Mouse (Mus musculus) cortical plate, adult 2 months (tissue): Measurements from ENCODE around the gene Kif6. TPM values are rescaled to one million over a fixed set of nuclear protein-coding genes. Genes with fewer than 3 reads are reported as not detected.

Experiments used
- H3K27ac ChIP-seq: fragments of 200-500 bp; 2 replicates; pipeline ENCODE4 v1.5.1; 2012; ENCODE audit warnings: low read length, control low read depth, inconsistent platforms; ENCODE audit not compliant: insufficient read depth
- H3K4me1 ChIP-seq: fragments of 200-500 bp; 2 replicates; pipeline ENCODE4 v1.6.1; 2011; ENCODE audit warnings: low read length; ENCODE audit not compliant: control insufficient read depth, insufficient read depth
- H3K4me3 ChIP-seq: fragments of 200-500 bp; 2 replicates; pipeline ENCODE4 v1.5.1; 2011; ENCODE audit warnings: mild to moderate bottlenecking, low read length, control low read depth; ENCODE audit not compliant: insufficient read depth
- CTCF ChIP-seq: fragments of 200-500 bp; IDR thresholded peaks from 2 replicates; pipeline ENCODE4 v1.5.1; 2011; ENCODE audit warnings: mild to moderate bottlenecking, control low read depth, low read length; ENCODE audit not compliant: insufficient read depth; ENCODE audit errors: extremely low read depth
- POLR2A ChIP-seq: fragments of 200-500 bp; IDR thresholded peaks from 2 replicates; pipeline ENCODE4 v1.6.1; 2011; ENCODE audit warnings: mild to moderate bottlenecking, low read length, control low read depth; ENCODE audit not compliant: insufficient read depth; ENCODE audit errors: extremely low read depth
- polyA plus RNA-seq: library from polyadenylated mRNA; depleted of rRNA; stranded (reverse); fragments of >200 nt; gene quantifications from 2 replicates; pipeline ENCODE4 v1.2.3, GENCODE M21; 2012

The Kif6 gene
- polyA plus RNA-seq, 1 experiment = 1.9 TPM

GRCm38 (mm10) chr17:49729856-49730255 is 114.9 kb downstream of the Kif6 start:
- Histone ChIP-seq H3K27ac (no peak overlapping the region), H3K4me1 (no peaks in the 10 kb centered on the region), H3K4me3 (no peak overlapping the region)
- TF ChIP-seq POLR2A (no peak), CTCF (no peak)

DNA sequence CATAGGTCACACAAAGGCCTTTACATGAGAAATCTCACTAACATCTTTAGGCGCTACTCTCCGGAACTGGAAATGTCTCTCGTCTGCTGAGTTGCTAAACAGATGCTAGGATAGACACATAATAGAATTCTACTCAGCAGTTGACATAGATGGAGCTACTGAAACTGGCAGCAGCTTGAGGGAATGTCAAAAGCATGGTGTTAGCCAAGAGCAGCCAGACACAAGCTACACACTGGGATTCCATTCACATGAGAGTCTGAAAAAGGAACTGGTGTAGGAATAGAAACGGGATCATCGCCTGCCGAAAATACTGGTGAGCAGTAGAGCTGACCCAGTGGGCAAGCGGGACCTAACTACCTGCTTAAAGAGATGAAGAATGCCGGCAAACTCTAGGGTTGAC is 117.8 kb downstream of the Kif6 start:
- no peaks in the 10 kb centered on the region for H3K4me1 ChIP-seq
- TF ChIP-seq CTCF (no peak), POLR2A (no peak)
- H3K27ac ChIP-seq = no peak overlapping the region
- H3K4me3 ChIP-seq = no peak overlapping the region

DNA sequence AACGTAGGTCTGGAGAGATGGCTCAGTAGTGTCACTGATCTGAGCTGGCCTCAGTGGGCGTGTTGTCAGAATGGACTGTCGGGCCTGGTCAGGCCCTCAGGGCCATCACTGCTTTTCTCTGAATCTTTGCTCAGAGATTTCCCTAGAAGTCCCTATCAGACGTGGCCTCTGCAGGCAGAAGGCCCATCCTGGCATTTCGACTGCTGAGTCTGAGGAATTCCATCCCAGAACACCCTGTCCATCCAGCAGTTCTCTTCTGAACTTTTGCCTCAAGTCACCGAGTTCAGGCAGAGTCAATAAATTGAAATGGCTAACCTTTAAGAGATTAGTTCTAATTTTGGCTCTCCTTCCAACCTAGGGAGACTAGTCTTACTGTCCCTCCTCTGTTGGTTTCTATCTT is 119.1 kb downstream of the Kif6 start:
- no peak overlapping the region for H3K4me3 ChIP-seq
- no peaks in the 10 kb centered on the region for H3K4me1 ChIP-seq
- H3K27ac ChIP-seq = no peak overlapping the region
- TF ChIP-seq POLR2A (no peak), CTCF (no peak)

DNA sequence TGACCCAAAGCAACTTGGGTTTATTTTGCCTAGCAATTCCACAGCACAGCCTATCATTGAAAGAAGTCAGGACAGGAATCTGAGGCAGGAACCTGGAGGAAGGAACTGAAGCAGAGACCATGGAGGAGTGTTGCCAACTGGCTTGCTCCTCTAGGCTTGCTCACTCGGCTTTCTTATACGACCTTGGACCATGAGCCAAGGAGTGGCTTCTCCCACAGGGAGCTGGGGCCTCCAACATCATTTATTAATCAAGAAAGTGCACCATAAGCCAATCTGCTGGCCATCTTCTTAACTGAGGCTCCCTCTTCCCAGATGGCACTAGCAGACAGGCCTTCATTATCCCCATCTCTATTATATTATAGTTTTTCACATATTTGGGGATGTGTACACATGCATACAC is 119.8 kb downstream of the Kif6 start:
- TF ChIP-seq CTCF (no peak), POLR2A (no peak)
- Histone ChIP-seq H3K27ac (no peak overlapping the region), H3K4me1 (no peaks in the 10 kb centered on the region), H3K4me3 (no peak overlapping the region)

- TF ChIP-seq POLR2A (no peak), CTCF (no peak)
- Histone ChIP-seq H3K4me3 (no peak overlapping the region), H3K27ac (no peak overlapping the region), H3K4me1 (no peaks in the 10 kb centered on the region)
These were observed 121.4 kb downstream of the Kif6 start for GRCm38 (mm10) chr17:49736364-49736763.

GRCm38 (mm10) chr17:49737217-49737774 is 122.4 kb downstream of the Kif6 start:
- TF ChIP-seq POLR2A (no peak), CTCF (no peak)
- Histone ChIP-seq H3K27ac (no peak overlapping the region), H3K4me3 (no peak overlapping the region), H3K4me1 (no peaks in the 10 kb centered on the region)

GRCm38 (mm10) chr17:49738351-49738750 is 123.4 kb downstream of the Kif6 start:
- Histone ChIP-seq H3K27ac (no peak overlapping the region), H3K4me1 (no peaks in the 10 kb centered on the region), H3K4me3 (no peak overlapping the region)
- no peak for TF ChIP-seq CTCF

DNA sequence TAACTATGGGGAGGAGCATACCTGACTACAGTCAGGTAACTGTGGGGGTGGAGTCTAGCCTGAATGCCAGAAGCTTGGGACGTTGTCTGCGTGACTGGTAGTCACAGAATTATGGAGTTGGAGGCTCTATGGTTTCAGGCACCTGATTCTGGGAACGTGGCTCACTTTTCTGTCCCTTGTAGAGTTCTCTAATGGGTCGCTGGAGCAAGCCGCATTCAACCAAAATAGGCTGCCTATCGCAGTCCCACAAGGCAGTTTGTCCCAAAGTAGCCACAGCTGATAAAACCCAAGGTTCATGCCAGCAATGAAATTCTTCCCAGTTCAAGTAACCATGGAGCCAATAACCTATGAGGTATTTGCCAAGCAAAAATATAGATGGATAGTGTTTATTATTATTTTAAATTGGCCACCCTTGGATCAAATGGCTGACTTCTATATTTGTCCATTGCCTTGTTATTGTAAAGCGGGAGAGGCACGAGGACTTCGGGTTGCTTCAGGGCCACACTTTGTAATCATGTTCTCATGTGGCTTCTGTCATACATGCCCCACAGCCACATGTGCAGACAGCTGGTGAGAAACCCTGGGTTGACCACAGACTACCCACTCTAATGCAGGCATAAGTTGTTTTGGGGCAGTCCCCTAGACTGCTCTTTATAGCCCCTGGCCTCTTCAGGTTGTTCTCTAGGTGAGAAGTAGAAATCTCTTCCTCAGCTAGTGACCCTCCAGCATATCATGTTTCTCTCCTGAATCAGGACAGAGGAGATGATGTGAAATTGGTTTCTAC is 125.2 kb downstream of the Kif6 start:
- Histone ChIP-seq H3K4me3 (no peak overlapping the region), H3K4me1 (no peaks in the 10 kb centered on the region), H3K27ac (no peak overlapping the region)
- TF ChIP-seq CTCF (no peak), POLR2A (no peak)

DNA sequence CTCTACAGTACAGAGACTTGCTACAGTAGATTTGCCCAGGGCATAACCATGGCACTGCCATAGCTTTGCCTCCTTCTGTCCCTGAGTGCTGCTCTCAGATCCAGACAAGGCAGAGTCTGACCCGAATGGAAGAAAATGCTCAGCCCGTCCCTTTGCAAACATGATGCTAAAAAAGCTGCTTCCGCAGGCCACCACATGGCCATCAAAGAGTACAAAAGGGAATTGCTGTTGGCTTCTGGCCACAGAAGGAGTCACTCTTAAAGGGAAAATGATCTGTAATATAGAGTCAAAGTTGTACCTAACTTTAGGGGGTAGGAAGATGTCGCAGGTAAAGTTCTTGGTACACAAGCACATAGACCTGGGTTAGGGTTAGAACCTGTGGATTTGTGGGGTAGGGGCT is 126.2 kb downstream of the Kif6 start:
- Histone ChIP-seq H3K27ac (no peak overlapping the region), H3K4me1 (no peaks in the 10 kb centered on the region), H3K4me3 (no peak overlapping the region)
- TF ChIP-seq POLR2A = no peak

DNA sequence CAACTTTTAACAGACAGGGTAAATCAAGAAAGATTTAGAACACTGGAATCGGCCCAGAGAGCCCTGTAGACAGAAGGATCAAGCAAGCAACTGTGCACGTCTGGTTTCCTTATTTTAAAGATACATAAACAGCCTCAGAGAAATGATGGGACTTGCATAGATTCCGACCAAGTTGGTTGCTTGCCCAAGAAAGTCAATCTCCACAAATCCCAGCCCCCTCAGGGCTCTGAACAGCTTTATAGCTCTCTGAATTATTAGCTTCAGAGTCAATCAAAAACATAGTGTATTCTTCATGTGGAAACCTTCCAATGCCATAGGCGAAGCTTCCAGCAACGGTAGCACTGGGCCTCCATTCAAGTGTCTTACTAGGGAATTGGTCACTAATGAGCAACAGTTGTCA is 127.0 kb downstream of the Kif6 start:
- Histone ChIP-seq H3K4me3 (no peak overlapping the region), H3K27ac (no peak overlapping the region), H3K4me1 (no peaks in the 10 kb centered on the region)
- TF ChIP-seq POLR2A = no peak
- TF ChIP-seq CTCF = no peak
